In the genomic region with DNA sequence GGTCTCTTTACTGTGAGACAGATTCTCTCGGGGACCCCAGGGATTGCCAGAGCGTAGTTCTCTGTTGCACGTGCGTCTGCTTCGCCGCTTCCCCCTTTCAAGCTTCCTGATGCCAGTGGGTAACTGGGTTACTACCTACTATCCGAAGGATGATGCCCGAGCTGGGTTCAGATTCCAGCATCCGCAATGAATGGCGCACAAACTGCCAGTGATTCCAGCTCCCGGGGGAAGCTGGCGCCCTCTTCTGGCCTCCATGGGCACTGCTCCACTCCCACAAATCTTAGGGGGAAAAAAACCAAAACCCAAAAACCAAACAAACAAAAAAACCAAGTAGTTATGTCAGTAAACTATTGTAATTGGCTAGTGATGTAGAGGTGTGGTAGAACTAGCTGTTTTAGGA, we compare ENCODE assay signal across 7 mouse cellular contexts. TPM values are rescaled to one million over a fixed set of nuclear protein-coding genes. Genes with fewer than 3 reads are reported as not detected.
A peak's percentile ranks its signal among the peaks of the same experiment; 100 is the strongest.
DNase-seq lines count a peak whose midpoint lies in the region; ATAC-seq and TF ChIP-seq lines count a peak whose summit lies in the region.

No protein-coding gene starts in this region.

- 23% methylated on average over 12 of the region's 12 CpGs for WGBS in kidney, postnatal 0 days
- WGBS in kidney, embryonic 14.5 days = 26% methylated on average over 12 of the region's 12 CpGs

- H3K9ac ChIP-seq in kidney, postnatal 0 days (ENCODE audit: low read depth, low read length) = no peak overlapping the region
- no peak overlapping the region for H3K9ac ChIP-seq in kidney, embryonic 14.5 days (ENCODE audit: low read depth, low read length)

- TF ChIP-seq CTCF in kidney, postnatal 0 days (IDR thresholded peaks at IDR 0.05; ENCODE audit: low read depth) = peak; percentile 66

- H3K36me3 ChIP-seq in kidney, postnatal 0 days (ENCODE audit: insufficient read depth, low read length) = no peaks in the 10 kb centered on the region
- no peaks in the 10 kb centered on the region for H3K36me3 ChIP-seq in kidney, embryonic 14.5 days (ENCODE audit: control insufficient read depth, insufficient read depth, low read length)

- no peak overlapping the region for H3K27ac ChIP-seq in kidney, postnatal 0 days
- no peak overlapping the region for H3K27ac ChIP-seq in kidney, embryonic 14.5 days (ENCODE audit: low read depth, low read length)

- H3K4me1 ChIP-seq in kidney, postnatal 0 days (replicated peaks; ENCODE audit: insufficient read depth, low read length) = no peaks in the 10 kb centered on the region
- no peaks in the 10 kb centered on the region for H3K4me1 ChIP-seq in kidney, embryonic 14.5 days (ENCODE audit: control insufficient read depth, insufficient read depth, low read length)

- no peak overlapping the region for H3K4me2 ChIP-seq in kidney, postnatal 0 days (ENCODE audit: low read length)
- H3K4me2 ChIP-seq in kidney, embryonic 14.5 days (replicated peaks; ENCODE audit: low read depth, low read length) = no peak overlapping the region

- ATAC-seq in kidney, postnatal 0 days (replicated peaks; ENCODE audit: low FRiP score, low read depth) = no peak
- ATAC-seq in kidney, embryonic 14.5 days (ENCODE audit: low FRiP score, low TSS enrichment) = no peak

- H3K27me3 ChIP-seq in kidney, postnatal 0 days (ENCODE audit: insufficient read depth, low read length) = no peaks in the 10 kb centered on the region
- H3K27me3 ChIP-seq in kidney, embryonic 14.5 days (ENCODE audit: control insufficient read depth, insufficient read depth, low read length) = no peaks in the 10 kb centered on the region

- intact Hi-C loops in gastrocnemius, postnatal 36 days (cut with DNase I) = no loop called here

- H3K9me3 ChIP-seq in kidney, postnatal 0 days (replicated peaks; ENCODE audit: low read length) = no peaks in the 10 kb centered on the region
- no peaks in the 10 kb centered on the region for H3K9me3 ChIP-seq in kidney, embryonic 14.5 days (ENCODE audit: control insufficient read depth, low read length)

- no peak overlapping the region for H3K4me3 ChIP-seq in kidney, postnatal 0 days (replicated peaks; ENCODE audit: low read depth, low read length)
- H3K4me3 ChIP-seq in kidney, embryonic 14.5 days (ENCODE audit: low read length) = no peak overlapping the region

- DNase-seq in kidney, postnatal 0 days (ENCODE audit: low spot score) = no peak
- peak; percentile 13 for DNase-seq in thymus, postnatal 4 days
- no peak for DNase-seq in thymus, adult 18-20 months
- DNase-seq in embryo, embryonic 11 days = peak; percentile 43
- no peak for DNase-seq in urinary bladder, postnatal 36 days (ENCODE audit: low spot score in 2 of 2)
- DNase-seq in gastrocnemius, postnatal 36 days = no peak

RNA-seq across cellular contexts. Expression of a gene that starts 53.2 kb away (rescaled TPM):
- polyA plus RNA-seq in kidney, postnatal 0 days (2015; fragmentation: Nextera tagmentation; extraction: Ambion mirVana) = 0.04 TPM in 1 of 2 replicates, not detected in the other
- not detected in 2 replicates for polyA plus RNA-seq in kidney, embryonic 14.5 days (2014; fragmentation: Nextera tagmentation; extraction: Ambion mirVana)
- not detected for total RNA-seq in gastrocnemius, postnatal 36 days (2021)

Comparison
In these comparisons a context has a peak if more than half of its experiments do, and no peak if none do; other contexts are left out.
1. DNase-seq: peak in thymus, postnatal 4 days (single experiment) and embryo, embryonic 11 days (single experiment); none in kidney, postnatal 0 days (single experiment), thymus, adult 18-20 months (0 of 2), urinary bladder, postnatal 36 days (0 of 2) and gastrocnemius, postnatal 36 days (0 of 2).